Mouse (Mus musculus): ENCODE data around the gene Gm10487.
"Not testable (repeated sequence)": the region's sequence is repeated elsewhere in the genome, so short reads cannot be mapped to it uniquely, and the experiment has no call there.

Gm10487 gene

GRCm38 (mm10) chrX:30843369-30843768 lies at the start of gene Gm10487:
Gene Gm10487, minus strand, starts transcription at chrX:30843469.
- DNase-seq (ENCODE audit: low read depth, low spot score), result not testable (repeated sequence)
